Mouse (Mus musculus) CD8-positive naive resting alpha-beta T cell, adult 2 months (primary cell): Measurements from ENCODE around the gene 2410015M20Rik.
"Not testable (repeated sequence)": the region's sequence is repeated elsewhere in the genome, so short reads cannot be mapped to it uniquely, and the experiment has no call there.

ENCODE experiments used
- DNase-seq, 2 experiments: peaks; one replicate each; pipeline ENCODE4 v3.0.0; 2022; ENCODE audit warnings: low read depth in 2 of 2, low spot score in 2 of 2

The 2410015M20Rik gene

DNA sequence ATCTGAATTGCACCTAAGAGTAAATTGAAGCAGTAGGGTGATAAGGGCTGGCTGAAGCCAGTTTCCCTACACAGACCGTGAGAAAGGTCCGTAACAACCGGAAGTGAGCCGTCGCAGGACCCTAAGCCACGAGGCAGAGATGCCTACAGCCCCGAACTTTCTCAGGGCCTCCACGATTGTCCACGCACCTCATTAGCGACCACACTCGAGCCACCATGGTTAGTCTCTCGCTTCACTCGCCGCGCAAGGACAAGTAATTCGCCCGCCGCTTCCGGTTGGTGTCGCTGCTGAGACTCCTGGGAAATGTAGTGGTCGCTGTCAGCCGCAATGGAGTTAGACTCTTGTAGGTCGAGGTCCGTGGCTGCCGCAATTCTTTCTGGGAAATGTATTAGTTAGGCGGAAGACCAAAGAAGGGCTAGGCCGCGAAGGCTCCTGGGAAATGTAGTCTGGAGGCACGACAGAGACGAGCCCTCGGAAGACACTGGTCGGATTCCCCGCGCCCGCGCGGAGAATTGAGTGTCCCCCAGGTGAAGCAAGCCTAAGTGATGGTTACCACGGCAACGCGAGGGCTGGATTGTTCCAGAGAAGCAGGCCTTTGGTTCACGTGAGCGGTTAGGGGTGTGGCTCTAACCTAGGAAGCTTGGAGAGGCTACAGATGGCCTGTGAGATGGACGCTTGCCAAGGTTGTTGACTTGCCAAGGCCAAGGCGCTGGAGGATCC lies at the start of gene 2410015M20Rik:
2410015M20Rik (minus strand) TSS at position 320 of the 720 bp plus-strand sequence.
- DNase-seq = peak; percentile 91

DNA sequence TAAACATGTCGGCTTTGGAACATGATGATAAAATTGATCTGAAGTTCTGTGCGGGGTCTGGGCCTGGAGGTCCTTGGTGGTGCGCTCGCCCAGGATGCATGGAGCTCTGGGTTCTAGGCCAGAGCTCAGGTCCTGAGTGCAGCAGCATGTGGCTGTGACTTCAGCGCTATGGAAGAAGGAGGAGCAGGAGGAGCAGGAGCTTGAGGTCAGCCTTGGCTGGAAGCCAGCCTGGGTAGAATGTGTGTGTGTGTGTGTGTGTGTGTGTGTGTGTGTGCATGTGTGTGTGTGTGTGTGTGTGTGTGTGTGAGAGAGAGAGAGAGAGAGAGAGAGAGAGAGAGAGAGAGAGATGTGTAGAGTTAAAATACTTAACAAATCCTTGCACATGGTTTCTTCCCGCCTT lies 46.6 kb upstream of the 2410015M20Rik start:
- no peak for DNase-seq

DNA sequence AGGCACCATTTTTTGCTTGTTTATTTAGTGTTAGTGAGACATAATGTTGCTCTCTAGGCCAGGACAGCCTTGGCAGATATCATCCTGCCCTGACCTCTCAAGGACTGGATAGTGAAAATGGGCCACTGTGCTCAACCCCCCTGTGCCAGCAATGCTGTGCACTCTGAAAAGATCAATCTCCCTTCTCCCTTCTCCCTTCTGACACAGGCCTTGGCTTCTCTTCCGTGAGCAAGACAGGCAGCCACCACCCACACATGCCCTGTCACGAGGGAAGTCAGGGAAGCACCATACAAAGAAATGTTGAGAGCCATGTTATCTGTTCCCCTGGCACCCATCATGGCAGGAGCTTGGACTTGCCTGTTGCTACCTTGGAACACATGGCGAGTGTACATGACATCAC lies 45.7 kb upstream of the 2410015M20Rik start:
- DNase-seq = no peak

DNA sequence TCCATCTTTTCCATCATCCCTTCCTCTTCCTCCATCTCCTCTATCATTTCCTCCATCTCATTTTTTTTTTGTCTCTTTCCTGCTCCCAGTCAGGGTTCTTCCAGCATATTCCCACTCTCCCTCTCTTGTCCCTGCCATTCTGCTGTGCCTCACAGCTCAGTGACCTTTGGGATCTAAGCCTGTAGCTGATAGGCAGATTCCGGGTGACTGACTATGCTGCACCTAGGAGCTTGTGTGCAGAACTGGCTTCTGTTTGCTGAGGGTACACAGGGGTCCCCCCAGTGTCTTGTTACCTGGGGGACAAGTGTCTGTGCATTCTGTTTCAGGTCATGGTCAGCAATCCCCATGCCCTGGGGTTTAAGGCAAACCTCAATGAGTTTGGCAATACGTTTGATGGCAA lies 45.2 kb upstream of the 2410015M20Rik start:
- no peak for DNase-seq

DNA sequence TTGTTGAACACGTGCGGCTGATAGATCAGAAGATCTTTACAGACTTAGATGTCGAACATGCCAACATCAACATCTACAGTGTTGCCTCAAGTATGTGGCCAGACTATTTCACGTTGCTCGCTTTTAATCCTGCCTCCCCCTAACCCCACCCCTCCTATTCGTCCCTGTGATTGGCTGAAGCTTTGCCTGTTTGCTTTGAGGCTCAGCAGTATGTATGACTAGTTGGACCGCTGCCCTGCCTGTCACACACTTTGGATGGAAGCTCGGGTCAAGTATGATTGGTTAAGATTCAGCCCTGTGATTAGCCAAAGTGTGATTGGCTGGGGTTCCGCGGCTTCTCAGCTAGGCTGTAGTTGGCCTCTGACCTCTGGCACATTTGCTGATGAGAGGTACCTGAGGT lies 42.2 kb upstream of the 2410015M20Rik start:
- no peak for DNase-seq

DNA sequence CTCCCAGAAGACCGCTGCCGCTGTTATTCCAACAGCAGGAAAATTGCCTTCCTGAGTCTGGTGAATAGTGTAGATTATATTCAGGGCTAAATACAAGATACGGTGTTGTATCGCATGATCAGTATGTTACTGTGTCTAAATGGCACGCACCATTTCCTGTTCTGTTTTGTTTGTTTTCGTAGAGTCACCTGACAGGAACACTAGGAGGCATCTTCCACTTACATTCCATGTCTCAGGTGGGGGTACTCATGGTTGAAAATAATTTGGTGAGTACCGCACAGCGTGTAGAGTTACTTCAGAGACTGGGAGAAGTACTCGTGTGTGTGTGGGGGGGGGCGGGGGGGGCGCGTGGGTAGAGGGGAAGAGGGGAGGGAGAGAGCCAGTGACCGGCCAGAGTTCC lies 38.0 kb upstream of the 2410015M20Rik start:
- no peak for DNase-seq

DNA sequence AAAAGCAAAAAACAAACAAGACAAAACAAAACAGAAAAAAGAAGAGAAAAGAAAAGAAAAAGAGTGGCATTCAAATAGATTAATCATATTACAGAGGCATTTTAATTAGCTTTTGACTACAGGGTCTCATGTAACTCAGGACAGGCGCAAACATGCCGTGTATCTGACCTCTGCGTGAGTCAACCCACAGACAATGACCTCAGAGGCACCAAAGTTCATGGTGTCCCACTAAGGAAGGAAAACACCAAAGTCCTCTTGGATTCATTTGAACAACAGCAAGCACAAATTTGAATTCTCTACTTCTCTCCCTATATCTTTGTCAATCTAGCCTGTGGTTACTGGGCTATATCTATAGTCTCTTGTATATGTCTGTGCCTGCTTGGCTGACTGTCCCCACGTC lies 33.7 kb upstream of the 2410015M20Rik start:
- no peak for DNase-seq

DNA sequence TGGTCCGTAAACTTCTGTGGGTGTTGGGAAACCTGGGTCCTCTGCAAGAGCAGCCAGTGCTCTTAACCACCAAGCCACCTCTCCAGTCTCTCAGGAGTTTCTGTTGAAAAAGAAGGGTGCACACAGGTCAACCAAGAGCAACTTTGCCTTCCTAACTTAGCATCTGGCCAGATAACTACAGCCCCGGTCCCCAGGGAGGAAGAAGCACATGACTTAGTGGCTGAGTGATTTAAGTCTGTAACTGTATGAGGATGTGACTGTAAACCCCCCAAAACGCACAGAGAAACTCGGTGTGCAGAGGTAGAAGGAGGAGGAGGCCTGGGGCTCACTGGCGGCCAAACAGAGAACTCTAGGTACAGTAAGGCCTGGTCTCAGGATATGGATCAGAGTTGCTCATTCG lies 24.5 kb upstream of the 2410015M20Rik start:
- no peak for DNase-seq

DNA sequence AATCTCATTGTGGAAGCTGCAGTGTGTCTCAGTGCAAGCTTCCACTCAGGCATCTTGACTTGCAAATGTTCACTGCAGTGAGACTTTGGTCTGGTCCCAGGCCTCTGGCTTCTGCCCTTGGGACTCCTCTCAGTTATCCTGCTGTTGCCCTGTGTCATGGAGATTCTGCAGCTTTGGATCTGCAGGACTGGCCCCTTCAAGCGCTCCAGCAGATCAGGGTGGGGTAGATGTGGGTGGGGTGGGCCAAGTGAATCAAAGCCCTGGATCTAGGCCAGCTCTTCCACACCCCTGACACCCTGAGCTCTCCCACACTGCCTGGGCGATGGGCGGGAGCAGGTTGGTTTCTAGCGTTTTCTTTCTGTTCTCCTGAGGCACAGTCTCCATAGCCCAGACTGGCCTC lies 22.2 kb upstream of the 2410015M20Rik start:
- no peak for DNase-seq

DNA sequence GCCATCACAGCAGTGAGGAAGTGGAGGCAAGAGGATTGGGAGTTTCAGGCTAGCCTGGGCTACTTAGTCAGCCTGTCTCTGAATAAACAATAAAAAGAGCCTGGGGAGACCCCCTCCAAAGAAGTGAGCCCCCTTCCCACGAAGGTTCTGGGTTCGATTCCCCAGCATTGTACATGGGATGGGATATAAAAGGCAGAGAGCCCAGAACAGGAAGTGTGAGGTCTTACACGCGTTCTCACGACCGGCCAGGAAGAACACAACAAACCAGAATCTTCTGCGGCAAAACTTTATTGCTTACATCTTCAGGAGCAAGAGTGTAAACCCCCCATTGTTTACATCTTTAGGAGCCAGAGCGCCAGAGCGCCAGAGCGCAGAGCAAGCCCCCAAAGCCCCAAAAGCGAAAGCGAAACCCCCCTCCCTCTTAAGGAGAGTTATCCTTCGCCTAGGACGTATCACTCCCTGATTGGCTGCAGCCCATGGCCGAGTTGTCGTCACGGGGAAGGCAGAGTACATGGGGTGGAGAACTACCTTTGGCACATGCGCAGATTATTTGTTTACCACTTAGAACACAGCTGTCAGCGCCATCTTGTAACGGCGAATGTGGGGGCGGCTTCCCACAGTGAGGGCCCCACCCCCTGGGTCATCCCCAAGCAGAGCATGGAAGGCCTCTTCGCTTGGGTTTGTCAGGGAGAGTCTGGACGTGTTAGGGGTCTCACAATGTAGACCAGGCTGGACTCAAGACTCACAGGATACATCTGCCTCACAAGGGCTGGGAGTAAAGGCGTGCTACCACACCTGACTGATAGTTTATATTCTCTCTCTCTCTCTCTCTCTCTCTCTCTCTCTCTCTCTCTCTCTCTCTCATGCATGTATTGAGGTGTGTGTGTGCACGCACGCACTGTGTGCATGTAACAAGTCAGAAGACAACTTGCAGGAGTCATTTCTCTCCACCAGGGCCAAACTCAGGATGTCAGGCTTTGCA lies 20.5 kb upstream of the 2410015M20Rik start:
- not testable (repeated sequence) for DNase-seq

DNA sequence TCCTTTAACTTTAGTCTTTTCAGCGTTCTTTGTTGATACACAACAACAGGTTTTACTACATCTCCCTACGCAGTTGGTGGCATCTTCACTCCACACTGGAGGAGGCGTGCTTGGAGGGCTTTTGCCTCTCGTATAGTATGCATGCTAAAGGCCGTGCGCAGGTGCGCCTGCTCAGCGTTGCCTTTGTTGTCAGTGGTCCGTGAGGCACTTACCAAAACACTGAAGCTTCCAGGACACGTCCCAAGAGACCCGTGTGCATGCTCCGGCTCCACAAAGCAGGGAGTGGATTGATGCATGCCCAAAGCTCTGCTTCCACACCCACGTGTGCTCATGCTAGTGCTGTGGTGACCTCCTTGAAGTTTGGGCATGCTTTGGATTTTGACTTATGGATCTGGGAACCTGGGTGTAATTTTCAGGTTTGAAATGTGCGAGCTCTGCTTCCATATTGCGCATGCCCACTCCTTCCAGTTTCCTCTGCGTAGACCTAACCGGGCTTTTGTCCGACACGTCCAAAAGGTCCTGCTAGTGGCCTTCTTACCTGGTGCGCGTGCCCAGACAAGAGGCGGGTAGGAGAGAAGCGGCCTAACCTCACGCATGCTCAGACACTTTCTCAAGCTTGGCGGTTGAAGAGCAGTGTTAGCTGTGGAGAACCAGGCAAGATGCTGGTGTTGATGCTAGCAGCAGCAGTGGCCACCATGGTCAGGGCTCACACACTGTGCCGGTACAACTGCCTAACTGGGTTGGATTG lies 18.1 kb upstream of the 2410015M20Rik start, which contains the start of gene Catsperd:
Catsperd (plus strand) TSS at position 614 of the 748 bp plus-strand sequence.
- no peak for DNase-seq

DNA sequence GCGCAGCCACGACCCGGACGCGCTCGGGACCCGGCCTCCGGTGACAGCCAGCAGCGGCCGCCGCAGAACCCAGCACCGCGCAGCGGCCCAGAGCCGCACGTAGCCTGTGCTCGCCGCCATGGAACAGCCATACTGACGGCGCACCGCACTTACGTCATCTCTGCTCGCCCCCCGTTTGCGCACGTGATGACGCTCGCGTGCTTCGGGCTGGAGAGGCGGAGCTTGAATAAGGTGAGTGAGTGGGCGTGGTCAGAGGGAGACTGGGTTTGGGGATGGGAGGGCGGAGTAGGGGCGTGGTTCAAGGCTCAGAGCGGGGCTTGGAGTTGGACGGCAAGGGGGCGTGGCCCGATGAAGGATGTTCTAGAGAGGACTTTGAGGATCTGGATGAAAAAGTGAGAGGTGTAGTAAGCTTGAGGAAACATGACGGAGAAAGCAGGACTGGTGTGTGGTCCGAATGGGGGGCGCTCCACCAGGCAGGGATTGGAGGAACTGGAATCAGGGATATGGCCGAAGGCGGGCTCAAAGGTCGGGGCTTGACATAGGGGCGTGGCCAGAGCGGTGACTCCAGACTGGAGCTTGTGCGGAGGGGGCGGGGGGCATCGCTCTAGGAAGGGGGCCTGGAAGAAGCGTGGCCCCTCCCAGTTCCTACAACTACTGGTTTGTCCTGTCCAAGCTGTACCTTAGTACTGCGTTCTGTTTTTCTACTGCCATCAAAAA lies 17.3 kb upstream of the 2410015M20Rik start, which contains the start of gene Lonp1:
Lonp1 (minus strand) TSS at position 134 of the 717 bp plus-strand sequence.
- DNase-seq = peak; percentile 91 to 97

DNA sequence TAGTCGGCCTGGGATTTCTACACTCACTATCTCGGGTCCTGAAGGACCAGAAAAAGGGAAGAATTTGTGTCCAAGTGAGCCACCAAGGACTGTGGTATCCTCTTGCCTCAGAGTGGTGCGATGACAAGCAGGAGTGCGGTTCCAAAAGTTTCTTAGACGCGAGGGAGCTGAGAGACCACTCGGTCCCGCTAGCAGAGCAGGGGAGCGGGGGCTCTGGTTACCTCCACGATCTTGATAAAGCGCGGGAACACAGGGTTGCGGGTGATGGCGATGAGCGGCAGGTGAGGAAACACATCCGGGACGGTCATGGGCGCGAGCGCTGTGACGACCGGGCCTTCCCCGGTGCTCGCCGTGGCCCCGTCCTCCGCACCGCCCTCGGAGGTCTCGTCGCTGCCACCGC lies 16.7 kb upstream of the 2410015M20Rik start:
- no peak for DNase-seq

DNA sequence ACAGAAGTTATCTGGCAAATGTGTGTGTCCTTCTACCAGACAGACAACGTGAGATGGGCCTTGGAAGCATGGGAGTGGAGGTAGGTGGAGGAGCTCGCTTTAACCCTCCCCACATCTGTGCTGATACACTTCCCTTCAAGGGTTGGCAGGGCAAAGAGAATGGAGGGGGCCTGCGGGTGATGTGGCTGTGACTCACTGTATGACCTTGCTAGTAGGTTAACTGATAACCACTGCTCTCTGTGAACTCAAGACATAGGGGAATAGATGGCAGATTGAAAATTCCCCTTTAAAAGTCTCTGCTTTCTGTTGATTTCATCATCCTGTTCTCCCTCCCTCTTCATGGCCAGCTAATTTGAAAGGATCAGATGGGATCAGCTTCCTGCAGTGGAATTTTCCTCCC lies 15.9 kb upstream of the 2410015M20Rik start:
- DNase-seq = no peak

DNA sequence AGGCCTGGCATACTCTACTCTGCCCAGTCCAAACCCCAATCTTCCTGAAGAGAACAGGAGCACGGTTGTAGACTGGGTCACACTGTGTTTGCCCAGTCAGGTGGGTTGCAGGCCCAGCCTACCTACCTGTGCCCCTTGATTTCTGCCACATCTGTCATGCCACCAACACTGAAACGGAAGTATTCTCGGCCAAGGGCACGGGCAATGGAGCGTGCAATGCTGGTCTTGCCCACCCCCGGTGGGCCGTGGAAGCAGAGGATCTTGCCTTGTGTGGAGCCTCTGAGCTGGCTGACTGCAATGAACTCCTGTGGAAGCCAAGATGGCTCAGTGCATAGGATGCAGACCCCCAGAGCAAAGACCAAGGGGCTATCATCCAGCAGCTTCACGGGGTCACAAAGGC lies 8.1 kb upstream of the 2410015M20Rik start:
- DNase-seq = no peak

DNA sequence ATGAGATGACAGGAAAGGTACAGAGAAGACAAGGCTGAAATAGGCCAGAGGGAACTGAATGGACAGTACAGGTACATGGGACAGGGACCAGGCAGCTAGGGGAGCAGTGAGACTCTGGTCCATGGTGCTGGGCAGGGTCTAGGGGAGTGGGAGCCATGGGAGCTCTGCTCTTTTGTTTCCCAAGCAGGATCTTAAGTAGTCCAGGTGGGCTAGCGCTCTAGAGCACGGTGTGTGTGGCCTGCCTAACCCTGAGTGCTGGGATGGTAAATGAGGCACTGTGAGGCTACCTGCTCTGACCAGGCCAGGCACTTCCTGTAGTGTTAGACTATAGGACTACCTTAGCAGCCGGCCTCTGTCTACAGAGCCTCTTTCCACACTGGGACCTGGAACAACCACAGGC lies 7.2 kb upstream of the 2410015M20Rik start:
- DNase-seq = no peak

DNA sequence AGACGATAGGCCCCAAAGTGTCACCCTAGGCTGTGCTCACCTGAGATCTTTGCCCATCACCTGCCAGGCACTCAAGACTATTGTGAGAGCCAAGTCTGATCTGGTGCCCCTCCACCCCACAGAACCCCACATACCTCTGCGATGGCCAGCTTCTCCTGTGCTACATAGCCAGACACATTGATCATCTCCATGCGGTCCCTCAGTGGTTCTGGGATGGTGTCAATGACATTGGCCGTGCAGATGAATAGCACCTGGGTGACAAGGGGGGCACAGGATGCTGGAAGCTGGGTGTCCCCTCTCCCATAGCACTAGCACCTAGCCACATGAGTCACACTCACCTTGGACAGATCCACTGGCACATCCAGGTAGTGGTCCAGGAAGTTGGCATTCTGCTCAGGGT lies 6.2 kb upstream of the 2410015M20Rik start:
- DNase-seq = no peak

DNA sequence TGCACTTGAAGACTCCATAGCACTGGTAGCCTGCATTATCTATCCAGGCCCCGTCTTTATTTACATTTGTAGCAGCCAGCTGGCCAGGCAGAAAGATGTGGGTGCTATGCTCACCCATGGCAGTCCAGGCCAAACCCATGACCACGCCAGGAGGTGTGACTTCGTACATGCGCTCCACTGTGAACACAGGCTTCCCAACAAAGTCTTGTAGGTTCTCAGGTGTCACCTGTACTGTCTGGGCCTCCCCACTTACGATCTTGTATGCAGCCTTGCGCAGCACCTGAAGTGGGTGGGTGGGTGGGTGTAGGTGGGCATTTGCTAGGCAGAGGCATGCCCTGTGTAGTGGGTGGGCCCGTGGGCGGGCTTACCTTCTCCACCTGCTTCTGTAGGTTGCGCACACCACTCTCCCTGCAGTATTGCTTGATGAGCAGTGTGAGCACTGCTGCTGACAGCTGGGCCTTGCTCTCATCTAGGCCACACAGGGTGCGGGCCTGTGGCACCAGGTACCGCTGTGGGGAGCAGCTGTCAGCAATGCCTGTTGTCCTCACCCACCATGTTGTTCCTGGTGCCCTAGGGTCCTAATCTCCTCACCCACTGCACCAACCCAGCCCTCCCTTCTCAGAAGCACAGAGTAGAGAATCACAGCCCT lies 5.7 kb upstream of the 2410015M20Rik start:
- no peak for DNase-seq

DNA sequence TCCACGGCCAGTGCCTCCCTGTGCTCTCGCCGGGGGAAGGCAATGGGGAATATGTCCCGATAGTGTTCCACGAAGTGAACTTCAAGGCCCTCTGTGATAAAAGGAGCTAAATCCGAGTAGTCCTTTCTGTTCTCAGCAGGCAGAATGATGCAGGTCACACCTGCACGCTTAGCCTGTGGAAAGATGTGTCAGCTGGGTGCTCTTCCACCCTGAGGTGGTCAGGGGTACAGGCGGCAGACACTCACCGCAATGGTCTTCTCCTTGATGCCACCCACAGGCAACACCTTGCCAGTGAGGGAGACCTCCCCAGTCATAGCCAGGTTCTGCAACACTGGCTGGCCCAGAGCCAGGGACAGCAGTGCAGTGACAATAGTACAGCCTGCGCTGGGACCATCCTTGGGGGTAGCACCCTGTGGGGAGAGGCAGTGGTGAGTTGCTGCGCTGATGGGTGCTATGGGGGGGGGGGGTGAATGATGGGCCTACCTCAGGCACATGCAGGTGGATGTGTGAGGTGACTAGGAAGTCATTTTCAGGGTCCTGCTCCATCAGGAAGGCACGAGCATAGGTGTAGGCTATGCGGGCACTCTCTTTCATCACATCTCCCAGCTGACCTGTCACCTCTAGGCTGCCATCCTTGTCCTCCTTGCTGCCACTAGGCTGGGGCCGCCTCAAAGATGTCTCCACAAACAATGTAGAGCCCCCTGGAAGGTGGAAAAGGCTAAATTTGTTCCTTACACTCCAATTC lies 5.0 kb upstream of the 2410015M20Rik start:
- no peak for DNase-seq
